Mouse (Mus musculus): ENCODE data around the gene Akip1.
A peak's percentile ranks its signal among the peaks of the same experiment; 100 is the strongest.

Gene Akip1

DNA sequence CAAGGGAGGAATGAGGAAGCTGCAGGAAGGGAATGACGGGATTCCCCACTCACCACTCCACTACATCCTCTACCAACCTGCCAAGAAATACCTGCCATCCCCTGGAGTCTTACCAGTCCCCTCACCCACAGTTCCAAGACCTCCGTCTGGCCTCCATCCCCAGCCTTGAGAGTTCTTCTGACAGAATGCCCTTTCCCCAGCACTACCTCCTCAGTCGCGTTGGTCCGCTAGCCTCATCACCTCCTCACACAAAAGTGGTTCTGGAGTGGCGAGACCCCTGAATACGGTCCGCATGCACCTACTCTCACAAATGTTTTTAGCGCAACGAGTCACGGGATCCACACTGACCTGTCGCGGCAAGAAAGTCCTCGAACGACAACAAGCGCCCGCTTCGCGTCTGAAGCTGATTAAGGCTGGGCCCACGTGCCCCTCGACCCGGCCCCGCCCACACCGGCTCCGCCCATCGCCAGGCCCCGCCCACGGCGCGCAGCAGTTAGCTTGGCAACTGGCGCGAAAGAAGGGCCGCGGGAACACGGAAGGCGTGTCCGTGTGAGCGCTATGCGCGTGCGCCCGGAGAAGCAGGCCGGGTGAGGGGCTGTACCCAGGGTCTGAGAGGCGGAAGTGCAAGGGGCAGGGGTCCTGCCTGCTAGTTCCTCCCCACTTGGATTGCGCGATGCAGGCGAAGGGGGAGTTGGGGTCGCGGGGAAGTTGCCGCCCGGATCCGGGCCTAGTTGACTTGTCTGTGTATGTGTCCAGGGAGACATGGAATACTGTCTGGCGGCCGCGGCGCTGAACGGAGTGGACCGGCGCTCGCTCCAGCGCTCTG is at the start of gene Akip1, which contains the start of gene St5:
Gene Akip1, plus strand, starts transcription at position 501 of the 826 bp plus-strand sequence.
Gene St5, minus strand, starts transcription at position 416 of the 826 bp plus-strand sequence.
- ATAC-seq (ENCODE audit: low TSS enrichment) = peak; percentile 87

- no peak for ATAC-seq (ENCODE audit: low TSS enrichment)
Observed at GRCm38 (mm10) chr7:109654871-109655270, 48.6 kb upstream of the Akip1 start.

DNA sequence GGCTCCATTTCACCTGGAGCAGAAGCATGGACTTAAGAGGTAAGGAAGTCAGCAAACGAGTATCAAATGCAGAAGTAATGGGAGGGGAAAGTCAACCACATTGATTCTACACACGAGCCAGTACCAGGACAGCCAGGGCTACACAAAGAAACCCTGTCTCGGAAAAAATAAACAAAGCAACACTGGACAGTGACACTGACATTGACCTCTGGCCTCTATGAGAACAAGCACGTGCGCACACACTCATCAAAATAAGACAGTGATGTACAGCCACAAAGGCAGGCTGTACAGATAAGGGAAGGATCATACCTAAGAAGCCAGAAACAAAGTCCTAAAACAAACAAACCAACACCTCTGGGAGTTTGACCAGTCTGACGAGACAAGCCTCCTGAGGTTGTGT is 45.6 kb upstream of the Akip1 start:
- ATAC-seq (ENCODE audit: low TSS enrichment) = no peak

GRCm38 (mm10) chr7:109659278-109659677 is 44.2 kb upstream of the Akip1 start:
- ATAC-seq (ENCODE audit: low TSS enrichment) = no peak

- peak; percentile 31; the same call in 1 of the 2 replicates for ATAC-seq (ENCODE audit: low TSS enrichment)
Observed at GRCm38 (mm10) chr7:109662626-109663025, 40.9 kb upstream of the Akip1 start.

- no peak for ATAC-seq (ENCODE audit: low TSS enrichment)
Observed at GRCm38 (mm10) chr7:109666664-109667063, 36.8 kb upstream of the Akip1 start.

GRCm38 (mm10) chr7:109669426-109670170 is 33.9 kb upstream of the Akip1 start:
- ATAC-seq (ENCODE audit: low TSS enrichment) = no peak

DNA sequence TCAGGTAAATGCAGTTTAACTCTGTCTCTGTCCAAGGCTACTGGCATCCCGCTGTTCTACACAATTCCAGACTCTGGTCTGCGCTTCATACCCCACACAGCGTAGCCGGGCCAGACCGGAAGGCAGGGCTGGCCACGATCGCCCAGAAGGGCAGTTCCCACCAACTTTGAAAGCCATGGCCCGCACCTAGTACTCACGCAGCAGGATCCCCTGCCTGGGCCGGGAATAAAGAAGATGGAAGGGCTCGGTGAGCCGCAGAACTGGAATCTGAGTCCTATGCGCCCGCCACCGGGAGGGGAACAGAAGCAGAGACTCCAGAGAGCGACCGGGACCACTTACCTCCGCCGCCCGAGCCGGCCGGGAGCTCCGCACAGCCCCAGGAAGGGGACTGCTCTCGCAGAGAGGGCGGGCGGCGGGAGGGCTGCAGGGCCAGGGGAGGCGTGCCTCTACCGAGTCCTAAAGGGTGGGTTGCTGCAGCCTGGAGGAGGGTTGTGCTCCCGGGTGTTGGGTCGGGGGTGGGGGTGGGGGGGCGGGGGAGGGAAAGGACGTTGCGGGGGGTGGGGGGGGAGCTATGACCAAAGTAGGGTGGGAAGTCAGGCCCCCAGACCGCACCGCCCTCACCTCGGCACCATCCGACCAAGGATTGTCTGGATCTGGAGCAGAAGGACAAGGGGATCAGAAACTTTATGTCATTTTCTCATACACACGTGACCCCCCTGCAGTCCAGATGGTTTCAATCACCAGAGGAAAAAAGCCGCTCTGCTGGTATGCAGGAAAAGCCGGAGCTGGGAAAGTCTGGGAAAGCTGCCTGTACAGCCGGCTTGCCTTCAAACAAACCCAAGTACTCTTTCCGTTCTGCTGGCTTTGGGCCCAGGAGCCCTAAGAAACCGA is 31.7 kb upstream of the Akip1 start:
- peak; percentile 80 for ATAC-seq (ENCODE audit: low TSS enrichment)

DNA sequence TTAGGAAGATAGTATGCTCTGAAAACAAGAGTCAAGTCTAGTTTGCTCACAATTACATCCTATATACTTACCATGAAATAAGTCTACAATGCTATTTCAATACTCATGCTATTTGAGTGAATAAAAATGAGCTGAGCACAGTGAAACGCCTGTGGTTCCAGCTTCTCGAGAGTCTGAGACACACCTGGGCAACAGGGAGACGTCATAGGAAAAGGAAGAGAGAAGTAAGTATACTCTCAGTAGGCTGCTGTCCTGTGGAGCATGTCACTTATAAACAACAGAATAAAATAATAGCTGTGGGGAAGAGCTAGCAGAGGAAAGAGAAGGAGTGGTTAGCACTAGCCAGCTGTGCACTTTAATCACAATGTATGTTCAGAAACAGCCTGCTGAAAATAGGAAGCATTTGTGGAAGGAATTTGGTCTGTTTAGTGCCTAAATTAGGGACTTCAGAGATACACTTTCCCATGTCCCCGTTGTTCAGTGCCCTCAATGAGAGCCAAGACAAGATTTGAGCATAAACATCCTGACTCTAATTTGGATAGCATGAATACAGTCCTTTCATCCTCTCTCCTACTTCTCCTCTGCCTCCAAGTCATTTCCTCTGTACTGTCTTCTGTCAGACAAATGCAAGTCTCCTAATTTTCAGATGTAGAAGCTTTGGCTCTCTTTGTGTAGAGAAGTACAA is 28.4 kb upstream of the Akip1 start:
- no peak for ATAC-seq (ENCODE audit: low TSS enrichment)

DNA sequence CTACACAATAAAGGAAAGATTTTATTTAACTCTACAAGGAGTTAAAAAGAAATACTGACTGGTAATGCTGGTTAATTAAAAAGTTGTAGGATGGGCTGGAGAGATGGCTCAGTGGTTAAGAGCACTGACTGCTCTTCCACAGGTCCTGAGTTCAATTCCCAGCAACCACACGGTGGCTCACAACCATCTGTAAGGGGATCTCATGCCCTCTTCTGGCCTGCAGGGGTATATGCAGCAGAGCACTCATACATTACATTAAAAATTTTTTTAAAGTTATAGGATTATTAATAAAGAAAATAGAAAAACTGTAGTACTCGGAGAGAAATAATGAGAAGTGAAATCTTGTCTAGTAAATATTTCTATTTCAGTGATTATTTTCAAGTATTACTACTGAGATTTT is 23.2 kb upstream of the Akip1 start:
- ATAC-seq (ENCODE audit: low TSS enrichment) = no peak

GRCm38 (mm10) chr7:109680879-109681278 is 22.6 kb upstream of the Akip1 start:
- no peak for ATAC-seq (ENCODE audit: low TSS enrichment)

GRCm38 (mm10) chr7:109686585-109687128 is 16.8 kb upstream of the Akip1 start:
- ATAC-seq (ENCODE audit: low TSS enrichment) = no peak

GRCm38 (mm10) chr7:109690101-109690500 is 13.4 kb upstream of the Akip1 start:
- ATAC-seq (ENCODE audit: low TSS enrichment) = no peak

GRCm38 (mm10) chr7:109690961-109691360 is 12.5 kb upstream of the Akip1 start:
- ATAC-seq (ENCODE audit: low TSS enrichment) = no peak

DNA sequence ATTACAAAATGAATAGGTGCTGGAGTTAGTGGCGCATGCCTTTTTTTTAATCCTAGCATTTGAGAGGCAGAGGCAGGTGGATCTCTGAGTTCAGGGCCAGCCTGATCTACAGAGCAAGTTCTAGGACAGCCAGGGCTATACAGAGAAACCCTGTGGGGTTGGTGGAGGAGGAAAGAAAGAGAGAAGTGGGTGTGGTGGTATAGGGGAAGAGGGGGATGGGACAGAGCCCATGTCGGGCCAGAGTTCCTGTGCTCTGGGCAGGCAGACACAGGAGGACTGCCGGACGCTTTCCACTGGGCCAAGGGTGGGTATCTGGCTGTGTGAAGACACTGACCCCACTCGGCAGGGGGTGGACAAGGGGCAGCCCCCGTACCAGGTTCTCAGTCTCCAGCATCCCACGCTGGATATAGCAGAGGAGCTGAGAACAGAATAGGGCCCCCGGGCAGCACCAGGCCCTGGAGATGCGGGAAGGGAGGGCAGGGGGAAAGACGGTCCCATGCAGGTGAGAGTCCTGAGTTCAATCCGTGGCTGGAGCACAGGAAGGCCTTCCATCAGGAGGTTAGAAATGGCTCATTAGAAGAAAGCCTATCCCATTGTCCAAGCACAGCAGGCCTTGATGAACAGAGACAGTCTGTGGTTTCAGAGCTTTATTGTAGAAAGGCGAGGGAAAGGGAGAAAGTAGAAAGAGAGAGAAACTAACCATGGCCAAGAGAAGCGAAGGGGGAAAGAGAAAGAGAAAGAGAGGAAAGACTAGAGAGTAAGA is 8.7 kb upstream of the Akip1 start:
- no peak for ATAC-seq (ENCODE audit: low TSS enrichment)

DNA sequence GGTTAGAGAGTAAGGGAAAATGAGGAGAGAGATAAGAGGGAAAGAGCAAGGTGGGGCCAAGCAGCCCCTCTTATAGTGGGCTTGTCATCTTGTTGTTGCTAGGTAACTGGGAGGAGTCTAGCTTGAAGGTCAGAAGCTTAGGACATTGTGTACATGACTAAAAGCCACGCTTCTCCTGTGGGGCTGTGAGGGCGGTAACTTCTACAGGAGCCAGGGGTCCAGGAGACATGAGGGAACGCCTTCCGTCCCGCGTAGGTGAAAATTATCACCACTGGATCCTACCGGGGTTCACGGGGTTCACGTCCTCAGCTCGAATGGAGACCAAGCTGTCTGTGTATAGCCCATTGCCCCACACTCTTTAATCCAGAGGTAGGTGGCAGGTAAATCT is 8.2 kb upstream of the Akip1 start:
- ATAC-seq (ENCODE audit: low TSS enrichment) = no peak

DNA sequence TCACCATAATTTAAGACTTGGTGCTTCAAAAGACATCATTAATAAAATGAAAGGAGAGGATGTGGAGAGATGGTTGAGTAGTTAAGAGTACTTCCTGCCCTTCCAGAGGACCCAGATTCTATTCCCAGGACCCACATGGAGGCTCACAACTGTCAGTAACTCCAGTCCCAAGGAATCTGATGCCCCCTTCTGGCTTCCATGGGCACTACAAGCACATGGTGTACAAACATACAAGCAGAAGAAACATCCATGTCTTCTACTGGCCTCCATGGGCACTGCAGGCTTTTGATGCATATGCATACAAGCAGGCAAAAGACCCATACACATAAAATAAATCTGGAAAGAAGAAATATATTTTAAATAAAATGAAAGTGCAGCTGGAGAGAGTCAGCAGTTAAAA is 3.3 kb upstream of the Akip1 start:
- no peak for ATAC-seq (ENCODE audit: low TSS enrichment)

DNA sequence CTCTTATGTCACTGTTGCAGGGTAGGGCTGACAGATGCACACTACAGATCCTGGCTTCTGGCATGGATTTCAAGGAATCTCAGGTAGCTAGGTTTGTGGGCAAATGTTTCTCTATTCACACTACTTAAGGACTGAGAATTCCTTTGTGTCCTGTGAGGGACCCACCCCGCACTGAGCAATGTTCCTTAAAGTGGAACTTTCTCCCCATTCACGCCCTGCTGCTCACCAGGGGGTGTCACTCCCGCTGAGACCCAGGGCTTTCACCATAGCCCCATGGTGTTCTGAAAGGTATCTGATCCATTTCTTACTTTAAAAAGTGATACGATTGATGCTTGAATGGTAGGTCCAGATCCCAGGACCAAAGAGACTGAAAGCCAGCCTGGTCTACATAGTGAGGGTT is 769 bp upstream of the Akip1 start:
- no peak for ATAC-seq (ENCODE audit: low TSS enrichment)

- 0 out of 2 replicates have a peak, but pooled peaks have one; percentile 22 for ATAC-seq (ENCODE audit: low TSS enrichment)
Observed at GRCm38 (mm10) chr7:109704016-109704377, 507 bp downstream of the Akip1 start.

DNA sequence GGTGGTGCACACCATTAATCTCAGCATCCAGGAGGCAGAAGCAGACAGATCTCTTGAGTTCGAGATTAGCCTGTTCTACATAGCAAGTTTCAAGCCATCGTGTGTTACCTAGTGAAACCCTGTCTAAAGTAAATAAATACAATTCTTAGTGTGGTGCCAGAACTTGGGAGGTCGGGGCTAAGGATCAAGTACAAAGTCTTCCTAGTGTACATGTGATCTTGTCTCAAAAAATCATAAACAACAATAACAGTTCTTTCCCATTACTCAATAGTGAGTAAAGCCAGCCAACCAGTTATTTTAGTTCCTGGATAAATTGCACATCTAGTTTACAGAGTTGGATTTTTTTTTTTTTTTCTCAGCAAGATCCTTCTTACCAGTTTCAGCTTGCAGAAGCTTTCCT is 971 bp downstream of the Akip1 start:
- ATAC-seq (ENCODE audit: low TSS enrichment) = no peak

Measured in frontal cortex, adult (tissue).